Mouse (Mus musculus) C2C12 (cell line): ENCODE measurements around the gene Stard5. TPM values are rescaled to one million over a fixed set of nuclear protein-coding genes. Genes with fewer than 3 reads are reported as not detected.
A peak's percentile ranks its signal among the peaks of the same experiment; 100 is the strongest.

Experiments used
- H3K27me3 ChIP-seq: one replicate; pipeline ENCODE4 v1.6.1; 2011; ENCODE audit not compliant: control insufficient read depth, insufficient read depth, insufficient read length
- H3K36me3 ChIP-seq: one replicate; pipeline ENCODE4 v1.6.1; 2011; ENCODE audit not compliant: control insufficient read depth, insufficient read depth
- H3K4me3 ChIP-seq: one replicate; pipeline ENCODE4 v1.5.1; 2011; ENCODE audit warnings: mild to moderate bottlenecking, control low read depth; ENCODE audit not compliant: poor library complexity, insufficient read depth, severe bottlenecking
- H3K79me2 ChIP-seq: one replicate; pipeline ENCODE4 v1.6.1; 2011; ENCODE audit not compliant: control insufficient read depth, insufficient read depth
- H3K79me3 ChIP-seq: one replicate; pipeline ENCODE4 v1.6.1; 2011; ENCODE audit warnings: low read depth, control low read depth
- H3ac ChIP-seq: one replicate; pipeline ENCODE3; 2011; ENCODE audit warnings: low read depth; ENCODE audit not compliant: control insufficient read depth, insufficient read length
- CEBPB ChIP-seq: IDR thresholded peaks from one replicate; pipeline ENCODE4 v1.6.1; 2011; ENCODE audit warnings: low read depth, mild to moderate bottlenecking, control low read depth, moderate library complexity
- CTCF ChIP-seq: IDR thresholded peaks from one replicate; pipeline ENCODE4 v1.5.1; 2011; ENCODE audit not compliant: control insufficient read depth, insufficient read depth, insufficient read length
- FOSL1 ChIP-seq: IDR thresholded peaks from one replicate; pipeline ENCODE4 v1.8.0; 2011; ENCODE audit warnings: mild to moderate bottlenecking, low read length; ENCODE audit not compliant: poor library complexity, insufficient read depth, severe bottlenecking
- MAX ChIP-seq: IDR thresholded peaks from one replicate; pipeline ENCODE4 v1.6.1; 2011; ENCODE audit warnings: mild to moderate bottlenecking, control low read depth
- MYOD1 ChIP-seq: IDR thresholded peaks from one replicate; pipeline ENCODE4 v1.6.1; 2011; ENCODE audit warnings: low read depth; ENCODE audit not compliant: control insufficient read depth, insufficient read length
- MYOG ChIP-seq: IDR thresholded peaks from one replicate; pipeline ENCODE4 v1.6.1; 2011; ENCODE audit not compliant: control insufficient read depth, insufficient read length; ENCODE audit errors: extremely low read depth
- USF1 ChIP-seq: IDR thresholded peaks from one replicate; pipeline ENCODE4 v1.6.1; 2011; ENCODE audit warnings: low read depth, mild to moderate bottlenecking, control low read depth, moderate library complexity
- polyA plus RNA-seq: library from polyadenylated mRNA; unstranded; fragments of >200 nt; fragmentation: generic; extraction: Trizol; gene quantifications from one replicate; pipeline ENCODE4 v1.2.1, GENCODE M21; 2012; ENCODE audit warnings: missing spikeins

The Stard5 gene
- polyA plus RNA-seq, 1 experiment, result 4.0 TPM

- Histone ChIP-seq H3K36me3 (no peaks in the 10 kb centered on the region), H3K4me3 (no peak overlapping the region), H3K79me2 (no peaks in the 10 kb centered on the region), H3ac (no peak overlapping the region), H3K27me3 (no peaks in the 10 kb centered on the region), H3K79me3 (no peaks in the 10 kb centered on the region)
- TF ChIP-seq CTCF (no peak), USF1 (no peak), FOSL1 (no peak), MAX (no peak), CEBPB (no peak), MYOG (no peak), MYOD1 (no peak)
Observed at GRCm38 (mm10) chr7:83677296-83677695, 45.5 kb downstream of the Stard5 start.

DNA sequence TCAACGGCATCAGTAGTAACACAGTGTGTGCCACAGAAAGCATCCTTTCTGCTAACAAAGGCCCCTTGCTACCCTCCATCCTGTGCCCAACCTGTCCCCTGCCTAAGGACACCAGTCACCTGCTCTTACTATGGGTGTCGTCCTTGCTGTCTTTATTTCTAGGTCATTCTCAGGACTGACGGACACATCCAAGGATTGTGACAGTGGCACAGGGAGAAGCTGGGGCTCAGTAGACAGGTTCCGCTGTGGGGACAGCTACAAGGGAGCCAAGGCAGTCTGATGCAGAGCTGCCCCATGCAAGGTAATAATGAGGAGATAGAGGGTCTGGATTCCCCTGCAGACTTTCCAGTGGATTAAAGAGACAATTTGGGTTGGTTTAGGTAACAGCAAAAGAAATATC is 46.7 kb downstream of the Stard5 start:
- Histone ChIP-seq H3K36me3 (no peaks in the 10 kb centered on the region), H3K79me3 (no peaks in the 10 kb centered on the region), H3ac (no peak overlapping the region), H3K4me3 (no peak overlapping the region), H3K27me3 (no peaks in the 10 kb centered on the region), H3K79me2 (no peaks in the 10 kb centered on the region)
- no peak for TF ChIP-seq MYOG
- TF ChIP-seq FOSL1, result no peak
- no peak for TF ChIP-seq CEBPB
- no peak for TF ChIP-seq USF1
- no peak for TF ChIP-seq MAX
- TF ChIP-seq CTCF, result no peak
- no peak for TF ChIP-seq MYOD1

- Histone ChIP-seq H3K27me3 (no peaks in the 10 kb centered on the region), H3K79me2 (no peaks in the 10 kb centered on the region), H3K4me3 (no peak overlapping the region), H3K79me3 (no peaks in the 10 kb centered on the region), H3K36me3 (no peaks in the 10 kb centered on the region), H3ac (no peak overlapping the region)
- no peak for TF ChIP-seq MYOG
Observed at GRCm38 (mm10) chr7:83682640-83683274, 51.0 kb downstream of the Stard5 start.

DNA sequence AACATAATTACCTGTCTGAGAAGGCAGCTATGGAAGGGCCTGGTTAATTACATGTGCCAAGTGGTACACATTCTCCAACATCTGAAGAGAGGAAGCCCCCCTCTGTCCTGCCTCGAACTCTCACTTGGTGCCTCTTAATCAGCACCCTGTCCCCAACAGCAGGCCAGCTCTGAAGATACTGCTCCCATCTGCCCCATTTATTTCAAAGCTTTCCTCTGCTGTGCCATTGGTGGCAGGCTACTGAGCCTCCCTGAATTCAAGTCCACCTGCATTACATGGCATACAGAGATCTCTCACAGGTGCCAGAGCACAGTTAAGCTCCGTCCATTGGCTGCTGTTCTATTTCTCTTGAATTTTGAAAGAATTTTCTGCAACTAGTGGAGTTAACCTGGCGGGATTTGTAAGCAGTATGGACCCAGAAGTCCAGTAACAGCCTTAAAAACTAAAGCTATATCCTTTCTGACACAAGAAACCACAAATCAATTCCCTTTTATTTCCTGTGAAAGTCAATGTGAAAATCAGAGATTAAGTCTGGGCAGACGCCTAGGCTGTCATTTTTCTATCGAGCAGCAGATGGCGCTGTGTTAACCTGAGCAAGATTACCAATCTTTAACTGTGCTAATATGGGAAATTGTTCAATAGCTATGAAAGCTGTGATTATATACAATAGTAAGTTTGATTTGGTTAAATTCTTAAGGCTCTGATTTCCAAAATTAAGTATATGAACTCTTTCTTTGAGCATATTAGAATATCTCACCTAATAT is 63.9 kb downstream of the Stard5 start:
- TF ChIP-seq CTCF (peak; percentile 8), MYOD1 (no peak)
- no peaks in the 10 kb centered on the region for H3K36me3 ChIP-seq

DNA sequence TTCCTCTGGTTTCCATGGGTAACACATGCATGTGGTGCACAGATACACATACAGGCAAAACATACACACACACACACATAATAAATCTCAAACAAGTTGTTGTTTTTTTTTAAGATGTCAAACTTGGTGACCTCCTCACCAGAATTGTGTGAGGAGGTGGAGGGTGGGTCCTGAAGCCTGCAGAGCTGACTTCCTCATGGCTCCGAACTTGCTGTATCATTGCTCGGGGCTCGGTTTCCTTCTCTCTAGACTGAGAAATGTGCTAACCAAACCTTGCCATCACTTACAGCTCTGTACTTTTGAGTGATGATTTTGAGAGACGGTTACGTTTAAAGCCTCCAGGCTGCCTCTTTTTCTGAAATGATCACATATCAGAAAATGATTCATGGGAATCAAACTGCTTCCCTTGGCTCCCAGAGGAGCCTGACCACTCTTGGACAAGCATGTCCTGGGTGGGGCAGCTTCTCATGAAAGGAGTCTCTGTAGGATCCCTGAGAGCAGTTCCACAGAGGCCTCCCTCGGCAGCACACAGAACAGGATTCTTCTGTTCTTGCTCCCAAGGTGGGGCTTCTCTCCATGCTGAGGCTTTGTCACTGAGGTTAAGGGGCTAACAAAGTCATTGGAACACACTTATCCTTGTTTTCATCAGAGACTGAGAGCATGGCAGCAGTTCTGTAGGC is 67.4 kb downstream of the Stard5 start:
- H3K36me3 ChIP-seq, result no peaks in the 10 kb centered on the region
- H3K79me3 ChIP-seq, result no peaks in the 10 kb centered on the region
- no peaks in the 10 kb centered on the region for H3K79me2 ChIP-seq
- H3K4me3 ChIP-seq, result no peak overlapping the region
- no peaks in the 10 kb centered on the region for H3K27me3 ChIP-seq
- TF ChIP-seq MYOD1 (no peak), USF1 (no peak), CEBPB (no peak), CTCF (no peak), MAX (no peak), FOSL1 (no peak), MYOG (no peak)
- H3ac ChIP-seq, result no peak overlapping the region

More for the DNA sequence above, 63.9 kb downstream of the Stard5 start:
- H3K4me3 ChIP-seq, result no peak overlapping the region
- no peaks in the 10 kb centered on the region for H3K79me2 ChIP-seq
- no peaks in the 10 kb centered on the region for H3K79me3 ChIP-seq
- H3K27me3 ChIP-seq, result no peaks in the 10 kb centered on the region
- H3ac ChIP-seq, result no peak overlapping the region

Other genes starting within 250 kb of the Stard5 start
- not detected for gene Tmc3, start 47.0 kb upstream of the Stard5 start, polyA plus RNA-seq
- not detected for gene Il16, start 113.8 kb downstream of the Stard5 start, polyA plus RNA-seq
- not detected for gene Cfap161, start 162.9 kb downstream of the Stard5 start, polyA plus RNA-seq